Mouse (Mus musculus) liver, embryonic 16.5 days (tissue): ENCODE results near the gene Cstb. TPM values are rescaled to one million over a fixed set of nuclear protein-coding genes. Genes with fewer than 3 reads are reported as not detected.

Experiments used
- ATAC-seq: fragments of 200-750 bp; cut with Nextera tagmentation; 2 replicates; pipeline ENCODE4 v1.8.0; 2017; ENCODE audit warnings: low read depth, mild to moderate bottlenecking, moderate number of reproducible peaks, moderate library complexity
- H3K27ac ChIP-seq: fragments of 300-500 bp; sonication (generic); 2 replicates; pipeline ENCODE4 v1.5.1; 2014; ENCODE audit warnings: mild to moderate bottlenecking, low read length
- H3K27me3 ChIP-seq: fragments of 300-500 bp; sonication (generic); 2 replicates; pipeline ENCODE4 v1.6.1; 2014; ENCODE audit warnings: low read depth, low read length, mixed read lengths; ENCODE audit not compliant: control insufficient read depth, insufficient read depth
- H3K36me3 ChIP-seq: fragments of 300-500 bp; sonication (generic); 2 replicates; pipeline ENCODE4 v1.6.1; 2014; ENCODE audit warnings: mild to moderate bottlenecking; ENCODE audit not compliant: control insufficient read depth, insufficient read depth
- H3K4me1 ChIP-seq: fragments of 300-500 bp; sonication (generic); 2 replicates; pipeline ENCODE4 v1.6.1; 2014; ENCODE audit warnings: low read depth, low read length, mixed read lengths; ENCODE audit not compliant: control insufficient read depth
- H3K4me2 ChIP-seq: fragments of 300-500 bp; sonication (generic); 2 replicates; pipeline ENCODE4 v1.6.1; 2014; ENCODE audit warnings: low read depth, low read length, mixed read lengths
- H3K4me3 ChIP-seq: fragments of 300-500 bp; sonication (generic); 2 replicates; pipeline ENCODE4 v1.5.1; 2014; ENCODE audit warnings: low read depth, mild to moderate bottlenecking, low read length
- H3K9ac ChIP-seq: fragments of 300-500 bp; sonication (generic); 2 replicates; pipeline ENCODE4 v1.6.1; 2014; ENCODE audit warnings: low read depth, low read length
- H3K9me3 ChIP-seq: fragments of 300-500 bp; sonication (generic); replicated peaks from 2 replicates; pipeline ENCODE4 v1.6.1; 2016; ENCODE audit warnings: low read length; ENCODE audit not compliant: control insufficient read depth
- WGBS: fragments of 180-500 bp; shearing (Covaris S2); extraction: QIAGEN DNeasy Blood & Tissue Kit; methylation state at CpG from one replicate; pipeline ENCODE4 v1.1.7; 2014; ENCODE audit not compliant: insufficient replicate concordance; 5-methylcytosine and 5-hydroxymethylcytosine counted together
- polyA plus RNA-seq: library from polyadenylated mRNA; unstranded; fragments of >200 nt; fragmentation: Nextera tagmentation; extraction: Ambion mirVana; gene quantifications from 2 replicates; pipeline ENCODE4 v1.2.1, GENCODE M21; 2015

The Cstb gene
- polyA plus RNA-seq, 1 experiment from 2014 or later: 93.9 TPM

DNA sequence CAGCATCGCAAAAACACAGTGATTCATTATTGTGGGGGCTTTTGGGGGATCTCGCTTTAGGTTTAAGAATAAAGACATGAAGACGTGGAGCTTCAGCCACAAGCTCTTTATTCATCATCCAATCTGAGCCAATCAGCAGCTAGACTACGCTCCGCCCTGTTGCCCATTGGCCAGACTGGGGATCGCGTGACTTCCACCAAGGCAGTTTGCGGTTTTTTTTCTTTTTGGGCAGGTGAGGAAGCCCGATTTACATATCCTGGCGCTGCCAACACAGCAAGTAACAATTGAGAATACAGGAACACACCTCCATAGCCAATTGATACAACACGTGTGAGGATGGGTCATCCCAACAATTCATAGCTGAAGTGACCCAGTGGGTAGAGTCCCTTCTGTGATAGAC is 2.6 kb downstream of the Cstb start:
- Histone ChIP-seq H3K4me2 (no peak overlapping the region), H3K4me1 (peaks cover 10% of the 10 kb centered on the region), H3K27ac (no peak overlapping the region), H3K36me3 (peaks cover 2% of the 10 kb centered on the region; the same call in 1 of the 2 replicates), H3K27me3 (no peaks in the 10 kb centered on the region), H3K9me3 (no peaks in the 10 kb centered on the region), H3K9ac (no peak overlapping the region), H3K4me3 (no peak overlapping the region)
- no peak for ATAC-seq
- WGBS: 79% methylated on average over 11 of the region's 11 CpGs

DNA sequence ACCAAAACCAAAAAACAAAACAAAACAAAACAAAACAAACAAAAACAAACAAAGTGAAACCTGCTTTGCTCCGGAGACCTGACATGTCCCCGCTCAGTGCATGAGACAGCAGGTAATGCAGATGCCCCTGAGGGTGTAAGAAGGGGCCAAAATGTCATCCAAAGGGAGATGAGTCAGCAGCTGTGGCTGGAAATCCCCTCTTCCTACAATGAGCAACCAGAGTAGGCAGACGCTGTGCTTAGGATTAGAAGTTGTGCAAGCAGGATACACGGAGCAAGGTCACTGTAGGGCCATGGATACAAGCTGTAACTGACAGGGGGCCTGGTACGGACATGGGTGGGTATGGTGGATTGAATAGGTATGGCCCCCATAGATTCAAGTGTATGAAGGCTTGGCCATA is 3.7 kb downstream of the Cstb start:
- 57% methylated on average over 5 of the region's 5 CpGs for WGBS

DNA sequence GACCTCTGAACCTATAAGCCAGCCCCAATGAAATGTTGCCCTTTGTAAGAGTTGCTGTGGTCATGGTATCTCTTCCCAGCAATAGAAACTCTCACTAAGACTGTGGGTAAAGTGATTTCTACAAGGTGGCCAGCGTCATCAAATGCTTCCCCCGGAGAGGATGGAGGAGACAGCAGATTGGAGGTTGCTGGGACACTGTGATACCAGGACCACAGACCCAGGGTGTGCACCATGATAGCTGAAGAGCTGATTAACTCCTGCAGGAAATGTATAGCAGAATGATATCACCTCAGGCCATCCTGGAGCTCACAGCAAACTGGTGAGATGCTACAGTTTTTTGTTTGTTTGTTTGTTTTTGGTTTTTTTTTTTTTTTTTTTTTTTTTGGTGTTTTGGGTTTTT is 4.3 kb downstream of the Cstb start:
- 22% methylated on average over 2 of the region's 2 CpGs for WGBS
- ATAC-seq: no peak
- Histone ChIP-seq H3K9ac (no peak overlapping the region), H3K27me3 (no peaks in the 10 kb centered on the region), H3K27ac (no peak overlapping the region), H3K4me3 (no peak overlapping the region), H3K4me1 (peaks cover 10% of the 10 kb centered on the region), H3K4me2 (no peak overlapping the region), H3K36me3 (peaks cover 2% of the 10 kb centered on the region; the same call in 1 of the 2 replicates), H3K9me3 (no peaks in the 10 kb centered on the region)

More for the DNA sequence above, 3.7 kb downstream of the Cstb start:
- Histone ChIP-seq H3K9me3 (no peaks in the 10 kb centered on the region), H3K9ac (no peak overlapping the region), H3K36me3 (peaks cover 2% of the 10 kb centered on the region; the same call in 1 of the 2 replicates), H3K4me1 (peaks cover 10% of the 10 kb centered on the region), H3K4me3 (no peak overlapping the region), H3K27ac (no peak overlapping the region), H3K27me3 (no peaks in the 10 kb centered on the region), H3K4me2 (no peak overlapping the region)
- ATAC-seq: no peak

DNA sequence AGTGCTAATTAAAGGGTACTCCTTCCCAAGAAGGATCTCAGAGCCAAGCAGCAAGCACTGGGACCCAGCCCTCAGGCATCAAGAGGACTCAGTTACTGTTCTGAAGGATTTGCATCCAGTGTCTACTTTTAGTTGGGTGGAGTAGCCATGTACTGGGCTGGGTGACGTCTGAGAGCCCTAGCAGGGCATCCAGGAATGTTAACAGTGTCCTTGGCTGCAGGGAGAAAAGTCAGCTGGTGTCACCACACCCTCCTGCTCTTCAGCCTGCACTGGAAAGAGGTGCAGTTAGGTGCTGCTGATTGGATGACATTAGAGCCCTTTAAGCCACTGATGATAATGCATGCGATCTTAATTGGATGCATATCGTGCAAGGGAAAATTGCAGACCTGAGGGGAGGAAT is 7.4 kb downstream of the Cstb start:
- Histone ChIP-seq H3K9ac (no peak overlapping the region), H3K27ac (no peak overlapping the region), H3K4me3 (no peak overlapping the region), H3K36me3 (peaks cover under 1% of the 10 kb centered on the region; the same call in 1 of the 2 replicates), H3K27me3 (no peaks in the 10 kb centered on the region), H3K4me1 (no peaks in the 10 kb centered on the region), H3K9me3 (no peaks in the 10 kb centered on the region), H3K4me2 (no peak overlapping the region)
- no peak for ATAC-seq
- WGBS: 57% methylated on average over 3 of the region's 3 CpGs

GRCm38 (mm10) chr10:78438094-78438493 is 12.6 kb downstream of the Cstb start:
- Histone ChIP-seq H3K9ac (no peak overlapping the region), H3K27me3 (no peaks in the 10 kb centered on the region), H3K36me3 (no peaks in the 10 kb centered on the region), H3K27ac (no peak overlapping the region), H3K4me2 (no peak overlapping the region), H3K9me3 (no peaks in the 10 kb centered on the region), H3K4me3 (no peak overlapping the region), H3K4me1 (no peaks in the 10 kb centered on the region)
- ATAC-seq: no peak
- WGBS: 7% methylated on average over 5 of the region's 5 CpGs

DNA sequence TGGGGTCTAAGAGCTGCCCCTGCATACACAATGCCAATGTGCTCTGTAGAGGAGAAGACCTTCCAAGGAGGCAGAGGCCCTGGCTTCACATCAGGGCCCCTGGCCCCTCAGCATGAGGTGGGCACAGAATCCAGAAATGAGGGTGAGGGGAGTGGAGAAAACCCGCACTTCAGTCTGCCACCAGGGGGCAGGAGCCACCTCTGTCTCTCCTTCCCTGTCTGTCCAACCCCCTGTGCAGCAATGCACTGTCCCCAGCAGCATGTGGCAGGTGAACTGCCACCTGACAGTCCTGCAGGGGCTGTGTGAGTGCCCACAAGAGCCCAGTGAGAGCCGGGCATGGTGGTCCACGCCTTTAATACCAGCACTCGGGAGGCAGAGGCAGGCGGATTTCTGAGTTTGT is 14.1 kb downstream of the Cstb start:
- Histone ChIP-seq H3K4me3 (no peak overlapping the region), H3K27ac (no peak overlapping the region), H3K9me3 (no peaks in the 10 kb centered on the region), H3K4me1 (no peaks in the 10 kb centered on the region), H3K4me2 (no peak overlapping the region), H3K9ac (no peak overlapping the region), H3K36me3 (no peaks in the 10 kb centered on the region), H3K27me3 (no peaks in the 10 kb centered on the region)
- ATAC-seq: no peak
- 44% methylated on average over 5 of the region's 5 CpGs for WGBS

DNA sequence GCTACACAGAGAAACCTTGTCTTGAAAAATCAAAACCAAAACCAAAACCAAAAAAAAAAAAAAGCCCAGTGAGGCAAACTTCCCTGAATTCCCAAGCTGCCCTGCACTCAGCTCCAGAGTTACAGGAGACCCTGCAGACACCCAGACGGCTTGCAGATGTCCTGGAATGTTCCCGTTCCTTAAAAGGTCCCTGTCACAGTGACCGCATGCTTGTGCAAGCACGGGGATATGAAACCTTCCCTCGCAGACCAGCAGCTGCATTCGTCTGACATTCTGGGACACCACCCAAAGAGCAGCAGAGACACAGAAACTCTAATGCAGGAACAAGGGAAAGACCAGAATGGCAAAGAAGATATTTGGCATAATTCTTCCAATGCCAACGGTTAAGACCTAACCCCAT is 14.5 kb downstream of the Cstb start:
- Histone ChIP-seq H3K4me1 (no peaks in the 10 kb centered on the region), H3K9ac (no peak overlapping the region), H3K4me3 (no peak overlapping the region), H3K27me3 (no peaks in the 10 kb centered on the region), H3K36me3 (no peaks in the 10 kb centered on the region), H3K9me3 (no peaks in the 10 kb centered on the region), H3K27ac (no peak overlapping the region), H3K4me2 (no peak overlapping the region)
- WGBS: 74% methylated on average over 7 of the region's 7 CpGs
- ATAC-seq: no peak

DNA sequence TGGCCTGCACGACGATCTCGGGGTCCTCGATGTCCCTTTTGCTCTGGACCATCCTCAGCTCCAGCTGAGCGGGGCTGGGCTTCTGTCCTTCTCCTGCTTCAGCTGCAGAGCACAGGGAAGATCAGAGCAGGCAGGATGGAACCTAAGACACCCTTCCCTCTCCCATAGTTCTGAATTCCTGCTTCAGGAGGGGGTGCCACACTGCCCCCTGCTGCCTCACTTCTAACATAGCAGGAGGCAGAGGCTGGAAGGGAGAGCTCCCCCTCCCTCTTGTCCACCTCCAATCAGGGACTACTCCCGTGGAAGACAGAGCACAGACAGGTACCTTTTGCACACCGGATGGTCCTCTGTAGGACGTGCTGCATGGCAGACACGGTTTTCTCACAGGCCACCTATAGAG is 15.3 kb downstream of the Cstb start:
- ATAC-seq: no peak
- Histone ChIP-seq H3K9ac (no peak overlapping the region), H3K4me2 (no peak overlapping the region), H3K4me3 (no peak overlapping the region), H3K4me1 (no peaks in the 10 kb centered on the region), H3K36me3 (no peaks in the 10 kb centered on the region), H3K27me3 (no peaks in the 10 kb centered on the region), H3K9me3 (no peaks in the 10 kb centered on the region), H3K27ac (no peak overlapping the region)
- WGBS: 65% methylated on average over 9 of the region's 9 CpGs

DNA sequence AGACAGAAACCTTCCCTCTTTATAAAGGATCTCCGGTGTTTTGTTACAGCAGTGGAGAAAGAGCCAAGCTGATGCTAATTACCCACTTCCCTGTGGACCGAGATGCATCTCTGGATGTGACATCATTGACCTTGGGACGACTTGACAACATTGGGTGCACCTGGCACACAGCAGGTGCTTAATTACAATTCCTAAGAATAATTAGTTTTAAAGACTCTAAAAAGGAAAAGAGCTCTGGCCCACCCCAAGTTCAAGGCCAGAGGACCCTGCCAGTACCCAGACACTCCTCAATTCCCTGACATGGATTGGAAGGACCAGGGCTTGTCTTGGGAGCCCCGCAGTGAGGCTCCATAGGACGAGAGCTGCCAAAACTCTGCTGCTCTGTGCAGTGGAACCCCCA is 16.1 kb downstream of the Cstb start:
- ATAC-seq: no peak
- H3K4me1 ChIP-seq: no peaks in the 10 kb centered on the region
- no peaks in the 10 kb centered on the region for H3K36me3 ChIP-seq
- no peaks in the 10 kb centered on the region for H3K9me3 ChIP-seq
- H3K27ac ChIP-seq: no peak overlapping the region
- 66% methylated on average over 5 of the region's 5 CpGs for WGBS
- no peak overlapping the region for H3K4me2 ChIP-seq
- H3K4me3 ChIP-seq: no peak overlapping the region
- no peak overlapping the region for H3K9ac ChIP-seq
- no peaks in the 10 kb centered on the region for H3K27me3 ChIP-seq
